Mouse (Mus musculus): ENCODE measurements at regions not wholly inside any gene's neighbourhood (a gene's known extent, or its start where the extent isn't known, plus 50 kb on each side); places are given as distances from the start of the nearest gene placed in this dataset.

DNA sequence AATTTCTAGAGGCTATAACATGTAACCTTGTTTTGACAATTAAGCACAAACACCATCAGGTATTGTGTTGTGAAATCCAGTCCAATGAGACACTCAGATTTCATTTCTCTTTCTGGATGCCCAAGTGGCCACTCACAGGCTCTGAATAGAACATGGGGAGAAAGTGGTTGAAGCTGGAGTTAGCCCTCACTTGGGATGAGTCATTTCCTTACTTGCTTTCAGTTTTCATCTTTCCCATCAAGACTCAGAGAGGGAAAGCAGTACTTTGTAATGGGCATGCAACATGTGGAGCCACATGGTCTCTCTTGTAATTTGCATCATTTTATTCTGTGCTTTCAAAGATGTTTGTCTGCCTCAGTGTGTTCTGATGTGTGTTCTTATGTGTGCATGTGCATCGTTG lies 167.6 kb upstream of the Tom1l1 start:
- no peaks in the 10 kb centered on the region for H3K27me3 ChIP-seq (ENCODE audit: control insufficient read depth, insufficient read depth, low read length)
- no peak for ATAC-seq (ENCODE audit: low read depth)
- no peaks in the 10 kb centered on the region for H3K36me3 ChIP-seq (ENCODE audit: control insufficient read depth, insufficient read depth, low read length)
- WGBS = 97% methylated on average over 1 of the region's 1 CpGs
- H3K4me1 ChIP-seq (ENCODE audit: control insufficient read depth, insufficient read depth, low read length) = no peaks in the 10 kb centered on the region
- no peaks in the 10 kb centered on the region for H3K9me3 ChIP-seq (ENCODE audit: control insufficient read depth, low read length)
- H3K27ac ChIP-seq (ENCODE audit: low read depth, low read length) = no peak overlapping the region
- H3K4me3 ChIP-seq (ENCODE audit: low read depth, low read length) = no peak overlapping the region
- no peak overlapping the region for H3K4me2 ChIP-seq (ENCODE audit: low read depth, low read length)
- H3K9ac ChIP-seq (replicated peaks; ENCODE audit: low read depth, low read length) = no peak overlapping the region

DNA sequence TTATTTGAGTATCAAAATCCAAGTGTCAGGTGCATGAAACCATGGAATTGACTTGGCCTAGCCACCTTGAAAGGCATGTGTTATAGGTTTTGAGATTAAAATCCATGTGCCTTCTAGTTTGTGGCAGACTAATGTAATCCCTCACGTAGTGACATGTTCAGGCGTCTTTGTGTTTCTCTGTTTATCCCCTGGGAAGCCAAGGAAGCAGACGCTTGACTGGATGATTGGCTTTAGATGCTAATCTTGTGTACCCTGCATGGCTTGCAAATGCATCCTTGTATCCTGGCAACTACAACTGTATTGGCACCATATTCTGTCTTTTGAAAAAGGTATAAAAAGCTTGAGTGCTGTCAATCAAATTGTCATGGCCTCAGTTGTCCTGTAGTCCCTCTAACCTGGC lies 167.2 kb upstream of the Tom1l1 start:
- Histone ChIP-seq H3K4me1 (ENCODE audit: control insufficient read depth, insufficient read depth, low read length) (no peaks in the 10 kb centered on the region), H3K4me3 (ENCODE audit: low read depth, low read length) (no peak overlapping the region), H3K27ac (ENCODE audit: low read depth, low read length) (no peak overlapping the region), H3K9ac (replicated peaks; ENCODE audit: low read depth, low read length) (no peak overlapping the region), H3K27me3 (ENCODE audit: control insufficient read depth, insufficient read depth, low read length) (no peaks in the 10 kb centered on the region), H3K36me3 (ENCODE audit: control insufficient read depth, insufficient read depth, low read length) (no peaks in the 10 kb centered on the region), H3K9me3 (ENCODE audit: control insufficient read depth, low read length) (no peaks in the 10 kb centered on the region), H3K4me2 (ENCODE audit: low read depth, low read length) (no peak overlapping the region)
- no peak for ATAC-seq (ENCODE audit: low read depth)
- 58% methylated on average over 3 of the region's 3 CpGs for WGBS

GRCm38 (mm10) chr11:90851221-90851620 lies 163.1 kb upstream of the Tom1l1 start:
- H3K9me3 ChIP-seq (ENCODE audit: control insufficient read depth, low read length) = no peaks in the 10 kb centered on the region
- no peak overlapping the region for H3K27ac ChIP-seq (ENCODE audit: low read depth, low read length)
- H3K4me1 ChIP-seq (ENCODE audit: control insufficient read depth, insufficient read depth, low read length) = no peaks in the 10 kb centered on the region
- H3K4me3 ChIP-seq (ENCODE audit: low read depth, low read length) = no peak overlapping the region
- H3K27me3 ChIP-seq (ENCODE audit: control insufficient read depth, insufficient read depth, low read length) = no peaks in the 10 kb centered on the region
- no peak overlapping the region for H3K4me2 ChIP-seq (ENCODE audit: low read depth, low read length)
- H3K36me3 ChIP-seq (ENCODE audit: control insufficient read depth, insufficient read depth, low read length) = no peaks in the 10 kb centered on the region
- ATAC-seq (ENCODE audit: low read depth) = no peak
- no peak overlapping the region for H3K9ac ChIP-seq (replicated peaks; ENCODE audit: low read depth, low read length)

DNA sequence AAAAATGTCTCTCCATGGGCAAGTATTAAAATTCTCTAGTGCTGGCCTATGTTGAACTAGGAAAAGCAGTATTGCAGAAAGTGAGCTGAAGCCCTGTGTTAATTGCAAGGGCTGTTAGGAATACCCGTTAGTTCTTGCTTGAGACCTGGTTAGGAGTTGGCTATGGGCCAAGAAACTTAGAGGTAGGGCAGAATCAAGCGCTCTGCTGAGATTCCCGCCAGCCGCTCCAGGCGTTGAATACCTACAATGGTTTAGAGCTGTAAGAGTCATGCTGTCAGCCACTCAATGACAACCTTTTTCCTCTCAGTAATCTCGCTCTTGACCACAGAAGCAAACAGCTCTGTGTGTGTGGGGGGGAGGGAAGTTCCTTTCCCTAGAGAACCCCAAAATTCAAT lies 156.8 kb upstream of the Tom1l1 start:
- H3K9ac ChIP-seq (replicated peaks; ENCODE audit: low read depth, low read length) = no peak overlapping the region

DNA sequence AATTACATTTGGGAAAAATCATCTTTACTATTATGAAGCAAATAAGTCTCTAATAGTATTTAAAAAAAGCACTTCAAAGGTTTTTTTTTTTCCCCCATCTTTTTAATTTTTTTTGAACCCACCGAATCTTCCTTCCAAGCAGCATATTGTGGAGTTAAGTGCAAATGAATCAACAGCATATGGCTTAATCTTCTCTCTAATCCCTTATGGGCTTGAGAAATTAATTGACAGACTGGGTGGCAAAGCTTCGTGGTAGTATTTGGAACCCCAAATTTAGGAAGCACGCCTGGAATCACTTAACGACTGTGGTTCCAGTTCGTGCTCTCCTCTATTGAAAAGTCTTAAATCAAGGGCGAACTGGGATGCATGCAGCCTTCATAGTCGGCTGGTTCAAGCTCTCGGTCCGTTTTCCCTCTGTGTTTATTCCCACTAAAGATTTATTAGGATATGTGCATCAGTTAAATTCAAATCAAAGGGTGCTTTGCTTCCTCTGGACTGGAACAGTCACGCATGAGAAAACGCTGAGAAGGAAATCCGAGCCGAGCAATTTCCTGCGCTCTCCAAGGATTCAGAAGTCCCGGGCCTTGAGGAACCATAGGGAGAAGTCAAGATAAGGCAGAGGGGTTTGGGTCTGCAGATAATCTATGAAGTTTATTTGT lies 156.2 kb upstream of the Tom1l1 start:
- Histone ChIP-seq H3K9ac (replicated peaks; ENCODE audit: low read depth, low read length) (no peak overlapping the region), H3K9me3 (ENCODE audit: control insufficient read depth, low read length) (no peaks in the 10 kb centered on the region), H3K4me3 (ENCODE audit: low read depth, low read length) (no peak overlapping the region), H3K36me3 (ENCODE audit: control insufficient read depth, insufficient read depth, low read length) (no peaks in the 10 kb centered on the region), H3K4me2 (ENCODE audit: low read depth, low read length) (no peak overlapping the region), H3K4me1 (ENCODE audit: control insufficient read depth, insufficient read depth, low read length) (no peaks in the 10 kb centered on the region), H3K27ac (ENCODE audit: low read depth, low read length) (no peak overlapping the region), H3K27me3 (ENCODE audit: control insufficient read depth, insufficient read depth, low read length) (no peaks in the 10 kb centered on the region)
- ATAC-seq (ENCODE audit: low read depth) = no peak
- 61% methylated on average over 15 of the region's 15 CpGs for WGBS

More for the DNA sequence above, 156.8 kb upstream of the Tom1l1 start:
- no peak overlapping the region for H3K4me3 ChIP-seq (ENCODE audit: low read depth, low read length)
- H3K27ac ChIP-seq (ENCODE audit: low read depth, low read length) = no peak overlapping the region
- ATAC-seq (ENCODE audit: low read depth) = no peak
- H3K27me3 ChIP-seq (ENCODE audit: control insufficient read depth, insufficient read depth, low read length) = no peaks in the 10 kb centered on the region
- H3K4me1 ChIP-seq (ENCODE audit: control insufficient read depth, insufficient read depth, low read length) = no peaks in the 10 kb centered on the region
- 72% methylated on average over 6 of the region's 6 CpGs for WGBS
- no peak overlapping the region for H3K4me2 ChIP-seq (ENCODE audit: low read depth, low read length)
- no peaks in the 10 kb centered on the region for H3K36me3 ChIP-seq (ENCODE audit: control insufficient read depth, insufficient read depth, low read length)
- no peaks in the 10 kb centered on the region for H3K9me3 ChIP-seq (ENCODE audit: control insufficient read depth, low read length)

- WGBS = 95% methylated on average over 1 of the region's 1 CpGs
- Histone ChIP-seq H3K27me3 (ENCODE audit: control insufficient read depth, insufficient read depth, low read length) (no peaks in the 10 kb centered on the region), H3K4me2 (ENCODE audit: low read depth, low read length) (no peak overlapping the region), H3K4me1 (ENCODE audit: control insufficient read depth, insufficient read depth, low read length) (no peaks in the 10 kb centered on the region), H3K9ac (replicated peaks; ENCODE audit: low read depth, low read length) (no peak overlapping the region), H3K27ac (ENCODE audit: low read depth, low read length) (no peak overlapping the region), H3K36me3 (ENCODE audit: control insufficient read depth, insufficient read depth, low read length) (no peaks in the 10 kb centered on the region), H3K9me3 (ENCODE audit: control insufficient read depth, low read length) (no peaks in the 10 kb centered on the region), H3K4me3 (ENCODE audit: low read depth, low read length) (no peak overlapping the region)
- ATAC-seq (ENCODE audit: low read depth) = no peak
Measured at GRCm38 (mm10) chr11:90838161-90838560, 150.0 kb upstream of the Tom1l1 start.

DNA sequence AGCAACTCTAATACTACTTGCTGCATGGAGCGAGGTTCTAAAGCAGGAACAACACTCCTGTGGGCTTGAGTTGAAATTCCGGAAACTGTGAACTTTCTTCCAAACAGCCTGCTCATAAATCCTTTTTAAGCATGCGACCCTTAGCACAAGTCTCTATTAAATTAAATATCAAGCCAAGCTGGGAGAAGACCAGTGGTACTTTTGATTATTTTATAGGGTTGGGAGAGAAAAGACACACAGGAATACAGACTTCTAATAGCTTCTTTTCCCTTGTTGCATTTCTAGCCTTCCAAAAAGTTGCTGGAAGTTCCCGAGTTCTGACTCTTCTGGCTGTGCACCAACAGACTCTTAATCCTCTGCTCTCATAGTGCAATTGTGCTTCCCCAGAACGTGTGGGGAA lies 136.6 kb upstream of the Tom1l1 start:
- ATAC-seq (ENCODE audit: low read depth) = no peak
- H3K27me3 ChIP-seq (ENCODE audit: control insufficient read depth, insufficient read depth, low read length) = no peaks in the 10 kb centered on the region

DNA sequence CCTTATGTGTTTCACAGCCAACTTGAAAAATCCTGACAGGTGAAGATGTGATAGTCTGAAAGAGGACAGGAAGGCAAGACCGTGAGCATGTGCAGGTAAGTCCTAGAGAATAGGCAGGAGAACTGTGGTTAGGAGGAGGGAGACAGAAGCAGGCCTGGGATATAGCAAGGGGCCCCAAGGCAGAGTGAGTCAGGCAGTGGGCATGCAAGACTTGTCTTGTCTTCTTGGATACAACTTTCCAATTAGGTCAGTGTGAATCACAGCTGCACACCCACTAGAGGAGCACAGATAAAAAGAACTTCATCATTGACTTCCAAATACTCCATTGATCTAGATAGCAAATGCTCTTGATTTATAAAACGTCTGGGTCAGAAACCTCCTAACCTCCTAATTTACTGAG lies 128.6 kb upstream of the Tom1l1 start:
- WGBS = 80% methylated on average over 2 of the region's 2 CpGs
- Histone ChIP-seq H3K9ac (replicated peaks; ENCODE audit: low read depth, low read length) (no peak overlapping the region), H3K27ac (ENCODE audit: low read depth, low read length) (no peak overlapping the region), H3K27me3 (ENCODE audit: control insufficient read depth, insufficient read depth, low read length) (no peaks in the 10 kb centered on the region), H3K4me3 (ENCODE audit: low read depth, low read length) (no peak overlapping the region), H3K4me1 (ENCODE audit: control insufficient read depth, insufficient read depth, low read length) (no peaks in the 10 kb centered on the region), H3K36me3 (ENCODE audit: control insufficient read depth, insufficient read depth, low read length) (no peaks in the 10 kb centered on the region), H3K9me3 (ENCODE audit: control insufficient read depth, low read length) (no peaks in the 10 kb centered on the region), H3K4me2 (ENCODE audit: low read depth, low read length) (no peak overlapping the region)
- no peak for ATAC-seq (ENCODE audit: low read depth)

More for the DNA sequence above, 136.6 kb upstream of the Tom1l1 start:
- Histone ChIP-seq H3K4me1 (ENCODE audit: control insufficient read depth, insufficient read depth, low read length) (no peaks in the 10 kb centered on the region), H3K27ac (ENCODE audit: low read depth, low read length) (no peak overlapping the region), H3K9me3 (ENCODE audit: control insufficient read depth, low read length) (no peaks in the 10 kb centered on the region), H3K4me3 (ENCODE audit: low read depth, low read length) (no peak overlapping the region), H3K36me3 (ENCODE audit: control insufficient read depth, insufficient read depth, low read length) (no peaks in the 10 kb centered on the region), H3K9ac (replicated peaks; ENCODE audit: low read depth, low read length) (no peak overlapping the region), H3K4me2 (ENCODE audit: low read depth, low read length) (no peak overlapping the region)
- WGBS = 74% methylated on average over 5 of the region's 5 CpGs

DNA sequence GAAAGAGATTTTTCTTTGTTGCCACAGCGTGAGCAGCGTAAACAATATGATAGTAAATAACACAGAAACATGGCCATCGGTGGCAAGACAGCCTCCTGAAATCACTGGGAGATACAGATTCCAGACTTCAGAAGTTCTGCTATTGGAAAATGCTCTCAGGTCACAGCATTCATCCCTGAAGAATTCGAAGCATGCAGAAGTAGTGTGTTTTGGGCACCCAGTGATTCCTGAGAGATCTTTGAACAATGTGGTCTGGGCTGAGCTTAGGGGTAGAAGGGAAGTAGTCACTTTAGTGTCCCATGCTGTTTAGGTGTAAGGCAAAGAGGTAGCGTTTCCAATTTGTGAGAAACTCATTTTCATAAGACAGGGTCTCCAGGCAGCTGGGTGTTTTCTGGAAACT lies 126.3 kb upstream of the Tom1l1 start:
- Histone ChIP-seq H3K4me3 (ENCODE audit: low read depth, low read length) (no peak overlapping the region), H3K4me2 (ENCODE audit: low read depth, low read length) (no peak overlapping the region), H3K27ac (ENCODE audit: low read depth, low read length) (no peak overlapping the region), H3K4me1 (ENCODE audit: control insufficient read depth, insufficient read depth, low read length) (no peaks in the 10 kb centered on the region), H3K36me3 (ENCODE audit: control insufficient read depth, insufficient read depth, low read length) (no peaks in the 10 kb centered on the region), H3K27me3 (ENCODE audit: control insufficient read depth, insufficient read depth, low read length) (no peaks in the 10 kb centered on the region), H3K9ac (replicated peaks; ENCODE audit: low read depth, low read length) (no peak overlapping the region), H3K9me3 (ENCODE audit: control insufficient read depth, low read length) (no peaks in the 10 kb centered on the region)
- 88% methylated on average over 5 of the region's 5 CpGs for WGBS
- ATAC-seq (ENCODE audit: low read depth) = no peak

Data from neural tube, embryonic 14.5 days (tissue).